Mouse (Mus musculus) megakaryocyte, embryonic 14.5 days (primary cell): ENCODE measurements around the gene Apof. TPM values are rescaled to one million over a fixed set of nuclear protein-coding genes. Genes with fewer than 3 reads are reported as not detected.

Experiments used
- H3K27me3 ChIP-seq: replicated peaks from 2 replicates; pipeline ENCODE3; 2012; ENCODE audit warnings: inconsistent platforms
- H3K36me3 ChIP-seq: replicated peaks from 2 replicates; pipeline ENCODE3; 2012; ENCODE audit warnings: low read length, inconsistent platforms, mixed read lengths
- H3K4me1 ChIP-seq: 2 replicates; pipeline ENCODE4 v1.6.1; 2012; ENCODE audit warnings: inconsistent platforms
- H3K4me3 ChIP-seq: replicated peaks from 2 replicates; pipeline ENCODE3; 2012; ENCODE audit warnings: moderate library complexity, mild to moderate bottlenecking, inconsistent platforms
- H3K9me3 ChIP-seq: 2 replicates; pipeline ENCODE4 v1.6.1; 2012; ENCODE audit warnings: inconsistent platforms
- FLI1 ChIP-seq: IDR thresholded peaks from 2 replicates; pipeline ENCODE4 v1.6.1; 2012; ENCODE audit warnings: low read length, inconsistent platforms, mixed read lengths
- GATA1 ChIP-seq: IDR thresholded peaks from 3 replicates; pipeline ENCODE4 v1.6.1; 2012; ENCODE audit warnings: mixed read lengths, low read length, inconsistent platforms, borderline replicate concordance
- polyA plus RNA-seq: library from polyadenylated mRNA; stranded (reverse); fragments of >175 nt; gene quantifications from 2 replicates; pipeline ENCODE4 v1.2.3, GENCODE M21; 2012; ENCODE audit warnings: low replicate concordance; ENCODE audit not compliant: insufficient read depth

Gene Apof
- polyA plus RNA-seq, 1 experiment, result not detected

- H3K9me3 ChIP-seq, result no peaks in the 10 kb centered on the region
- H3K4me1 ChIP-seq, result peaks cover 22% of the 10 kb centered on the region
- H3K36me3 ChIP-seq, result peaks cover 92% of the 10 kb centered on the region
- no peak overlapping the region for H3K4me3 ChIP-seq
- TF ChIP-seq GATA1 (no peak), FLI1 (no peak)
- no peaks in the 10 kb centered on the region for H3K27me3 ChIP-seq
These were observed 42.4 kb downstream of the Apof start for GRCm38 (mm10) chr10:128310902-128311301.

DNA sequence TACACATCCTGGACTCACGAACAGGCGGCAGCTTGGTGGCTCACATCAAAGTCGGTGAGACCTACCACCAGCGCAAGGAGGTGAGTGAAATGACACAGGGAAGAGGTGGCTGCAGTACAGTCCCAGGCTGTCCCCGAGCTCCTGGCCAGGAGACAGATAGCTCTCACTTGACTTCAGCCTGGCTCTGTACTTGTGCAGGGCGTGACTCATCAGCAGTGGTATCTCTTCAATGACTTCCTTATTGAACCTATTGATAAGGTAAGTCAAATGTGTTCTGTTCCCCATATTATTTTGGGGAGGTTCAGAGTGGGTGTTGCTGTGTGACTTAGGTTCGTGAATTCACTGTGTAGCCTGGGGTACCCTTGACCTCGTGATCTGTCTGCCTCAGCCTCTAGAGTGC, 47.1 kb downstream of the Apof start:
- Histone ChIP-seq H3K9me3 (no peaks in the 10 kb centered on the region), H3K4me3 (no peak overlapping the region), H3K36me3 (peaks cover 97% of the 10 kb centered on the region), H3K4me1 (peaks cover 15% of the 10 kb centered on the region), H3K27me3 (no peaks in the 10 kb centered on the region)
- no peak for TF ChIP-seq GATA1
- no peak for TF ChIP-seq FLI1

Other genes starting within 250 kb of the Apof start
- 24.2 and 146 TPM in 2 replicates for gene Naca, start 233.1 kb upstream of the Apof start, polyA plus RNA-seq
- gene Ptges3, start 209.7 kb upstream of the Apof start, polyA plus RNA-seq, result 77.9 and 96.2 TPM in 2 replicates
- 796 and 843 TPM in 2 replicates for gene Atp5b, start 185.4 kb upstream of the Apof start, polyA plus RNA-seq
- gene Baz2a, start 177.1 kb upstream of the Apof start, polyA plus RNA-seq, result 6.9 and 16.7 TPM in 2 replicates
- gene Rbms2, start 88.4 kb upstream of the Apof start, polyA plus RNA-seq, result 1.6 and 7.6 TPM in 2 replicates
- 1.8 TPM in 1 of 2 replicates, not detected in the other for gene Gls2, start 74.2 kb upstream of the Apof start, polyA plus RNA-seq
- gene Spryd4, start 56.9 kb upstream of the Apof start, polyA plus RNA-seq, result 0.73 TPM in 1 of 2 replicates, not detected in the other
- gene Mip, start 42.8 kb upstream of the Apof start, polyA plus RNA-seq, result not detected in 2 replicates
- gene Timeless, start 36.6 kb upstream of the Apof start, polyA plus RNA-seq, result 2.2 and 8.3 TPM in 2 replicates
- gene Apon, start 14.6 kb upstream of the Apof start, polyA plus RNA-seq, result not detected in 2 replicates
- 8.1 and 18.2 TPM in 2 replicates for gene Stat2, start 1.9 kb downstream of the Apof start, polyA plus RNA-seq
- 0.49 TPM in 1 of 2 replicates, not detected in the other for gene Il23a, start 30.1 kb downstream of the Apof start, polyA plus RNA-seq
- gene Pan2, start 34.7 kb downstream of the Apof start, polyA plus RNA-seq, result 0.91 and 1.1 TPM in 2 replicates
- 29.0 and 98.4 TPM in 2 replicates for gene Cnpy2, start 53.8 kb downstream of the Apof start, polyA plus RNA-seq
- 2.6 and 12.1 TPM in 2 replicates for gene Cs, start 69.1 kb downstream of the Apof start, polyA plus RNA-seq
- 5.0 and 18.0 TPM in 2 replicates for gene Coq10a, start 100.3 kb downstream of the Apof start, polyA plus RNA-seq
- 18.3 and 19.7 TPM in 2 replicates for gene Ankrd52, start 108.4 kb downstream of the Apof start, polyA plus RNA-seq
- gene Slc39a5, start 132.6 kb downstream of the Apof start, polyA plus RNA-seq, result not detected in 2 replicates
- 458 and 1,055 TPM in 2 replicates for gene Nabp2, start 142.8 kb downstream of the Apof start, polyA plus RNA-seq
- 17.0 and 19.5 TPM in 2 replicates for gene Rnf41, start 143.0 kb downstream of the Apof start, polyA plus RNA-seq
- gene Smarcc2, start 190.6 kb downstream of the Apof start, polyA plus RNA-seq, result 86.7 and 138 TPM in 2 replicates
- 175 and 2,406 TPM in 2 replicates for gene Myl6, start 225.5 kb downstream of the Apof start, polyA plus RNA-seq
- gene Myl6b, start 230.0 kb downstream of the Apof start, polyA plus RNA-seq, result 9.5 and 15.9 TPM in 2 replicates